Mouse (Mus musculus): ENCODE results near the gene Trpm2. TPM values are rescaled to one million over a fixed set of nuclear protein-coding genes. Genes with fewer than 3 reads are reported as not detected.

Gene Trpm2
- total RNA-seq, 2 experiments from 2014 or later: 14.1 to 22.9 TPM

Other genes starting within 250 kb of the Trpm2 start
- not detected for gene Krtap12-1, start 250.0 kb downstream of the Trpm2 start, total RNA-seq (2021)
- gene Gm10100, start 244.1 kb downstream of the Trpm2 start, total RNA-seq (2021): not detected
- gene Gm18596, start 227.9 kb downstream of the Trpm2 start, total RNA-seq (2021): not detected
- gene Gm9736, start 219.2 kb downstream of the Trpm2 start, total RNA-seq (2021): not detected
- gene Gm3233, start 210.9 kb downstream of the Trpm2 start, total RNA-seq (2021): not detected
- not detected for gene Gm3238, start 199.2 kb downstream of the Trpm2 start, total RNA-seq (2021)
- gene Gm7138, start 193.6 kb downstream of the Trpm2 start, total RNA-seq (2021): not detected
- not detected for gene Gm3250, start 188.0 kb downstream of the Trpm2 start, total RNA-seq (2021)
- not detected for gene Gm7137, start 182.4 kb downstream of the Trpm2 start, total RNA-seq (2021)
- gene Gm9639, start 175.5 kb downstream of the Trpm2 start, total RNA-seq (2021): not detected
- gene Gm19668, start 171.4 kb downstream of the Trpm2 start, total RNA-seq (2021): not detected
- not detected for gene Gm9507, start 158.7 kb downstream of the Trpm2 start, total RNA-seq (2021)
- gene Gm2696, start 155.9 kb downstream of the Trpm2 start, total RNA-seq (2021): not detected
- not detected for gene Krtap10-4, start 143.5 kb downstream of the Trpm2 start, total RNA-seq (2021)
- not detected for gene Krtap10-10, start 134.6 kb downstream of the Trpm2 start, total RNA-seq (2021)
- gene Gm36176, start 123.8 kb downstream of the Trpm2 start, total RNA-seq (2021): not detected
- gene Gm10318, start 117.7 kb downstream of the Trpm2 start, total RNA-seq (2021): not detected
- not detected for gene Gm3285, start 108.6 kb downstream of the Trpm2 start, total RNA-seq (2021)
- gene Lrrc3, start 68.0 kb downstream of the Trpm2 start, total RNA-seq (2021): 10 to 100 TPM; 38.5 to 39.1 TPM
- 10 to 100 TPM; 28.9 to 35.3 TPM for gene 1810043G02Rik, start 8.0 kb upstream of the Trpm2 start, total RNA-seq (2021)
- 10 to 100 TPM; 73.2 to 83.6 TPM for gene Pfkl, start 39.5 kb upstream of the Trpm2 start, total RNA-seq (2021)
- not detected for gene Dnmt3l, start 71.4 kb upstream of the Trpm2 start, total RNA-seq (2021)
- gene Aire, start 73.0 kb upstream of the Trpm2 start, total RNA-seq (2021): under 1 TPM; 0.44 TPM
- under 1 TPM; 0.85 to 0.98 TPM for gene Icosl, start 98.7 kb upstream of the Trpm2 start, total RNA-seq (2021)
- 10 to 100 TPM; 52.6 to 59.3 TPM for gene D10Jhu81e, start 199.2 kb upstream of the Trpm2 start, total RNA-seq (2021)
- 10 to 100 TPM; 22.6 to 23.7 TPM for gene Pwp2, start 214.6 kb upstream of the Trpm2 start, total RNA-seq (2021)

Data from left cerebral cortex, postnatal 4 days (tissue).